Mouse (Mus musculus) MEL (cell line): ENCODE measurements around the gene Hspg2.

ENCODE experiments used
- CTCF ChIP-seq, 3 experiments: IDR thresholded peaks in 2 of 3; conservative IDR thresholded peaks in 1 of 3; 2 replicates each; pipeline ENCODE4 v1.5.1; 2011 to 2012; ENCODE audit warnings: low read length in 3 of 3, low read depth in 2 of 3, mild to moderate bottlenecking in 2 of 3, improper control_type of control experiment in 1 of 3, inconsistent platforms in 1 of 3, mixed read lengths in 1 of 3, moderate library complexity in 1 of 3; ENCODE audit not compliant: control insufficient read depth in 1 of 3, insufficient read depth in 1 of 3, poor library complexity in 1 of 3, severe bottlenecking in 1 of 3
- JUND ChIP-seq: IDR thresholded peaks from 2 replicates; pipeline ENCODE4 v1.6.1; 2011; ENCODE audit warnings: low read depth, mild to moderate bottlenecking, improper control_type of control experiment, low read length
- POLR2A ChIP-seq, 2 experiments: IDR thresholded peaks; 2 replicates each; pipeline ENCODE4 v1.6.1; 2011 to 2012; ENCODE audit warnings: low read length in 2 of 2, mild to moderate bottlenecking in 2 of 2, control low read depth in 1 of 2, improper control_type of control experiment in 1 of 2, low read depth in 1 of 2, moderate library complexity in 1 of 2; ENCODE audit not compliant: control insufficient read depth in 1 of 2, insufficient read depth in 1 of 2, poor library complexity in 1 of 2
- POLR2AphosphoS5 ChIP-seq: IDR thresholded peaks from 2 replicates; pipeline ENCODE4 v1.6.1; 2012; ENCODE audit warnings: low read depth, borderline replicate concordance, mild to moderate bottlenecking, inconsistent platforms, low read length, moderate library complexity, mixed read lengths

GRCm38 (mm10) chr4:137506629-137507028 lies 38.1 kb downstream of the Hspg2 start:
- TF ChIP-seq POLR2AphosphoS5 (no peak), POLR2A (IDR thresholded peaks at IDR 0.05; ENCODE audit: control insufficient read depth in 1 of 2, insufficient read depth in 1 of 2, low read depth in 1 of 2, low read length in 2 of 2, poor library complexity in 1 of 2) (no peak), JUND (no peak), CTCF (IDR thresholded peaks at IDR 0.05 in 2 of 3, conservative IDR thresholded peaks at IDR 0.05 in 1 of 3; ENCODE audit: control insufficient read depth in 1 of 3, insufficient read depth in 1 of 3, low read depth in 2 of 3, low read length in 3 of 3, poor library complexity in 1 of 3, severe bottlenecking in 1 of 3) (no peak)
